ENCODE assay signal across 11 mouse cellular contexts in genomic region chr5:5211034-5211779, GRCm38 (mm10).
DNase-seq lines count a peak whose midpoint lies in the region; ATAC-seq and TF ChIP-seq lines count a peak whose summit lies in the region.
"Had no signal": no experiment of that assay in that cellular context is flagged by ENCODE, and none has a peak within 500 bp of the region (broad histone marks: within the 10 kb centered on the region; RNA-seq: fewer than 3 reads in every experiment).

No protein-coding gene starts in this region.

- H3K4me3 ChIP-seq in heart, embryonic 15.5 days: no peak overlapping the region
- no peak overlapping the region for H3K4me3 ChIP-seq in liver, embryonic 16.5 days (ENCODE audit: low read depth, low read length)
- H3K4me3 ChIP-seq in stomach, postnatal 0 days (ENCODE audit: low read depth, low read length): no peak overlapping the region
- H3K4me3 ChIP-seq: megakaryocyte, embryonic 14.5 days; neural tube, embryonic 13.5 days had no signal

- H3K27me3 ChIP-seq in heart, embryonic 15.5 days: no peaks in the 10 kb centered on the region
- H3K27me3 ChIP-seq in liver, embryonic 16.5 days (ENCODE audit: control insufficient read depth, insufficient read depth, low read depth, low read length): no peaks in the 10 kb centered on the region
- no peaks in the 10 kb centered on the region for H3K27me3 ChIP-seq in stomach, postnatal 0 days (ENCODE audit: control insufficient read depth, insufficient read depth, low read length)
- H3K27me3 ChIP-seq: megakaryocyte, embryonic 14.5 days; neural tube, embryonic 13.5 days had no signal

- no peak overlapping the region for H3K9ac ChIP-seq in heart, embryonic 15.5 days
- H3K9ac ChIP-seq in liver, embryonic 16.5 days (ENCODE audit: low read depth, low read length): no peak overlapping the region
- no peak overlapping the region for H3K9ac ChIP-seq in stomach, postnatal 0 days (ENCODE audit: low read length)
- H3K9ac ChIP-seq: neural tube, embryonic 13.5 days had no signal

- TF ChIP-seq CTCF in stomach, postnatal 0 days (IDR thresholded peaks at IDR 0.05; ENCODE audit: low read depth): no peak

- no peak for ATAC-seq in heart, embryonic 15.5 days (replicated peaks; ENCODE audit: insufficient number of reproducible peaks, insufficient read depth, low FRiP score, low read depth)
- peak; percentile 90 for ATAC-seq in liver, embryonic 16.5 days (ENCODE audit: low read depth)
- ATAC-seq in stomach, postnatal 0 days (ENCODE audit: low FRiP score, low TSS enrichment): 0 out of 2 replicates have a peak, but pooled peaks have one; percentile 45

- TF ChIP-seq EP300 in stomach, postnatal 0 days (optimal IDR thresholded peaks at IDR 0.05): no peak

- 19% methylated on average over 7 of the region's 7 CpGs for WGBS in heart, embryonic 15.5 days
- 31% methylated on average over 7 of the region's 7 CpGs for WGBS in liver, embryonic 16.5 days (ENCODE audit: insufficient replicate concordance)
- WGBS in stomach, postnatal 0 days: 27% methylated on average over 7 of the region's 7 CpGs

- peak; percentile 17 for DNase-seq in urinary bladder, postnatal 25 days (ENCODE audit: low spot score)
- DNase-seq in urinary bladder, postnatal 10 days (ENCODE audit: low spot score): no peak
- peak; percentile 36 for DNase-seq in stomach, postnatal 0 days (ENCODE audit: low spot score)
- DNase-seq in frontal cortex, postnatal 36 days (ENCODE audit: low spot score in 2 of 2): no peak
- no peak for DNase-seq in kidney, postnatal 10 days
- DNase-seq: gastrocnemius, postnatal 14 days; kidney, adult 11 months had no signal

- no peaks in the 10 kb centered on the region for H3K36me3 ChIP-seq in heart, embryonic 15.5 days
- H3K36me3 ChIP-seq in liver, embryonic 16.5 days (ENCODE audit: control insufficient read depth, insufficient read depth): no peaks in the 10 kb centered on the region
- no peaks in the 10 kb centered on the region for H3K36me3 ChIP-seq in stomach, postnatal 0 days (ENCODE audit: control insufficient read depth, insufficient read depth, low read length)
- H3K36me3 ChIP-seq: neural tube, embryonic 13.5 days had no signal

- H3K4me1 ChIP-seq in heart, embryonic 15.5 days (replicated peaks): peaks cover 22% of the 10 kb centered on the region
- H3K4me1 ChIP-seq in liver, embryonic 16.5 days (ENCODE audit: control insufficient read depth, low read depth, low read length): peaks cover 3% of the 10 kb centered on the region
- H3K4me1 ChIP-seq in stomach, postnatal 0 days (replicated peaks; ENCODE audit: control insufficient read depth, insufficient read depth): no peaks in the 10 kb centered on the region
- H3K4me1 ChIP-seq: megakaryocyte, embryonic 14.5 days had no signal

- H3K27ac ChIP-seq in heart, embryonic 15.5 days: peak overlapping the region; percentile 73
- H3K27ac ChIP-seq in liver, embryonic 16.5 days (ENCODE audit: low read length): no peak overlapping the region
- no peak overlapping the region for H3K27ac ChIP-seq in stomach, postnatal 0 days (replicated peaks)
- H3K27ac ChIP-seq: neural tube, embryonic 13.5 days had no signal

- peak overlapping the region; percentile 43 for H3K4me2 ChIP-seq in heart, embryonic 15.5 days
- H3K4me2 ChIP-seq in liver, embryonic 16.5 days (ENCODE audit: low read depth, low read length): no peak overlapping the region
- H3K4me2 ChIP-seq in stomach, postnatal 0 days (replicated peaks; ENCODE audit: low read depth): no peak overlapping the region
- H3K4me2 ChIP-seq: neural tube, embryonic 13.5 days had no signal

- no peaks in the 10 kb centered on the region for H3K9me3 ChIP-seq in heart, embryonic 15.5 days (replicated peaks)
- no peaks in the 10 kb centered on the region for H3K9me3 ChIP-seq in liver, embryonic 16.5 days (replicated peaks; ENCODE audit: control insufficient read depth, low read length)
- no peaks in the 10 kb centered on the region for H3K9me3 ChIP-seq in stomach, postnatal 0 days (ENCODE audit: control insufficient read depth, low read length)
- H3K9me3 ChIP-seq: megakaryocyte, embryonic 14.5 days; neural tube, embryonic 13.5 days had no signal

Comparison
In these comparisons a context has a peak if more than half of its experiments do, and no peak if none do; other contexts are left out.
1. DNase-seq: peak in urinary bladder, postnatal 25 days (single experiment) and stomach, postnatal 0 days (single experiment); none in urinary bladder, postnatal 10 days (single experiment), frontal cortex, postnatal 36 days (0 of 2) and kidney, postnatal 10 days (single experiment).